Mouse (Mus musculus): ENCODE results near the gene Riok2. TPM values are rescaled to one million over a fixed set of nuclear protein-coding genes. Genes with fewer than 3 reads are reported as not detected.
"Not testable (repeated sequence)": the region's sequence is repeated elsewhere in the genome, so short reads cannot be mapped to it uniquely, and the experiment has no call there.

The Riok2 gene
- total RNA-seq (2021) = 10 to 100 TPM; 18.8 to 20.1 TPM

DNA sequence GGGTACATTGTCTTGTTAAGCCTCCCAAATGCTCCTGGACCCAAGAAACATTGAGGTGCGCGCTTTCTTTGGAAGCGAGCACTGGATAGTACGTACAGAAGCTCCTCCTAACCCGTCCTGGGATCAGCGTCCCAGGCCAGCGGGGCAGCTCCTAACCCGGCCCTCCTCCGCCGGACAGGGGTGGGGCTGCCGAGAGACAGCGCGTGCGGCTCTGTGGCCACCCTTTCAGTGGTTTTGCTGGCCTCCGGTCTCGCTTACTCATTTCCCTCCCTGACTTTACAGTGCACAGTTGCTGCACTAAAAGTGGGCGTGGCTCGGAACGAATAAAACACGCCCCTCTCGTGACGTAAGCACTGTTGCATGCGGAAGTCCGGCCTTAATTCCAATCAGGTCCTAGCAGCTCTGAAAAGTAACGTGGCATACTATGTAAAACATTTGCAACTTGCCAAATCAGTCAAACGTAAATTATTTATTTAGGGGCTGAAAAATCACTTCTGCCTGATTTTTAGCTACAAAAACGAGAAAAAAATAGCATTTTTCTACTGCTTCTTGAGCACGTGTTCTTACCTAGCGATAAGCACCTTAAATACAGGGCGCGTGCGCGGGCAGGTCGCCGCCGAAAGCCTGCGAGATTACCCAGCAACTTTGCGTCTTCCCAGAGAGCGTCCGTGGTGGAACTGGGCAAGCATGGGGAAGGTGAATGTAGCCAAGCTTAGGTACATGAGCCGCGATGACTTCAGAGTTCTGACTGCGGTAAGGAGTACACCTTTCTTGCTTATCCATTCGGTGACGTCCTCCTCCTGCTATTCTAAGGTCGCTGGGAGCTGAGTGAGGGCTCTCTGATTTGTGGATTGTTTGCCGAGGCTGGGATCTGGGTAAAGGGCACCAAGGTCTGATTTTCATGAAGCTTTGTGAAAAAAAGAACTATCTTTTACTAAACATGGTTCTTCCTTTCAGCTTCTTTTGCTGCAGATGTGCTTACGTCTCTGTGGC lies at the start of gene Riok2:
Gene Riok2, plus strand, starts transcription at position 392 of the 993 bp plus-strand sequence.
- peak; percentile 86 for DNase-seq

DNA sequence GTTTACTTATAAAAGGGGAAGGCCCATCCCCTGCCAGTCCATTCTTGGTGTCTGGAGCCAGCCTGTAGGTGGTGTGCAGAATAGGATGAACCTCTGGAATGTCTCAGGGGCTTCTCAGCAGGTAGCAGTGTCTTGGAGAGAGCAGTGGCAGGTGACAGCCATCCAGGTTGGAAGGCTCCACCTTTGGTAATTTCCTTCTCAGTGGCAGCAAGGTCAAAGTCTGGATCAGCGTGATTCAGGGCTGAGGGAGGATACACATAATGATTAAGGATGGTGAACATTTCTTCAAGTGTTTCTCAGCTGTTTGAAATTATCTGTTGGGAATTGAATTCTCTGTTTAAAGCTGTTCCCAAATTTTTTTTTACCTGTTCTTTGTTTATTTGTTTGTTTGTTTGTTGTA lies 48.1 kb upstream of the Riok2 start:
- not testable (repeated sequence) for DNase-seq

GRCm38 (mm10) chr17:17326636-17327035 lies 47.5 kb upstream of the Riok2 start:
- DNase-seq = no peak

DNA sequence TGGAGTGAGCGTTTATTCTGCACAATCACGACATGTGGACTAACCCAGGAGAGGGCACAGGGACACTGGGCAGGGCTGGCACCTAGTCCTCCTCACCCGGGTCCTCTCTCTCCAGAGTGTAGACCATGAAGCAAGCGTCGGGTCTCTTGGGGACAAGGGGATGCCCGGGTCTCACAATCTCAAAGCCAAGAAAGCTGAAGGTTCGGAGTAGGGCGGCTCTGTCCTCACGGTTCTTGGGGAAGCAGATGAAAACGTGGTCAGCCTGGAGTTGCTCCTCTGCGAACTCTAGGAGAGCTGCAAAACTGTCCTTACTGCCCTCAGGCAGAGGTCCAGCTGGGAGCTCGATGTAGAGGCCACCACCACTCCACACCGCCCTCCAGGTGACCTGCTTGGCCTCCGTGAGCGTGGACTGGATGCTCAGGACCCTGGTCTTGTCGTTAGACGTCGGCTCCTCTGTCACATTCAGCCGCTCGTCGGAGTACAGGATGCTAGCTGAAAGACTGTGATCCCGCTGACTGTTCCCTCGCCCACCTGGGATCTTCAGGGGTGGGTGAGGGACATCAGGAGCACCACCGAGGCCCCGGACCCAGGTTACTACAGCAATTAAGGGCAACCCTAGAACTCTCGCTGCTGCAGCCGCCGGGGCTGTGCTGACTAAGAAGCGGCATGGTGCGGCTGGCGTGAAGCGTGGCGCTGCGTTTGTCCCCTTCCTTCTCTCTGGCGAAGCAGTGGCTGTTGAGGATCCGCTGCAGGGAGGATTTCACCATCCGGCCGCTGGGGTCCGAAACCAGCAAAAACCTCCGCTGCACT lies 28.5 kb upstream of the Riok2 start:
- DNase-seq = not testable (repeated sequence)

DNA sequence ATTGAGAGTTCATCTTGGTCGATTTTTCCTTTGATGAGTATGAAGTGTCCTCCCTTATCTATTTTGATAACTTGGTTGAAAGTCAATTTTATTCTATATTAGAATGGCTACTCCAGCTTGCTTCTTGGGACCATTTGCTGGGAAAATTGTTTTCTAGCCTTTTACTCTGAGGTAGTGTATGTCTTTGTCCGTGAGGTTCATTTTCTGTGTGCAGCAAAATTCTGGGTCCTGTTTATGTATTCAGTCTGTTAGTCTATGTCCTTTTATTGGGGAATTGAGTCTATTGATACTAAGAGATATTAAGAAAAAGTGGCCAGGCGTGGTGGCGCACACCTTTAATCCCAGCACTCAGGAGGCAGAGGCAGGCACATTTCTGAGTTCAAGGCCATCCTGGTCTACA lies 27.8 kb upstream of the Riok2 start:
- DNase-seq = not testable (repeated sequence)

- DNase-seq = no peak
Observed at GRCm38 (mm10) chr17:17373550-17373917, 575 bp upstream of the Riok2 start.

DNA sequence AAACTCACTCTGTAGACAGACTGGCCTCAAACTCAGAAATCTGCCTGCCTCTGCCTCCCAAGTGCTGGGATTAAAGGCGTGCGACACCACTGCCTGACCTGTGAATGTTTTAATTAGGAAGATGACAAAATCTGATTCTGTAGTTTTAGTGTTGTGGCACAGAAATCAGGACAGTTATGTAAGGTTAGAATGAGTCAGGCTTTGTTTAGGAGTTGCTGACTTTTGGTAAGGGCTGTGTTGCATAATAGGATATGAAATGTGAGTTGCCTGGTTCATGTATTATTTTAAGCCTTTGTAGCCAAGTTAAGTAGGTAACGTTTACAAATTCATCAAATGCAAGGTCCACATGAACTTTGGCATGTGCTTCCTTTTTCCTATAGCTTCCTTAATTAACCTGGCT lies 1.5 kb downstream of the Riok2 start:
- DNase-seq = no peak

GRCm38 (mm10) chr17:17383703-17384102 lies 9.6 kb downstream of the Riok2 start:
- no peak for DNase-seq

GRCm38 (mm10) chr17:17384502-17384901 lies 10.4 kb downstream of the Riok2 start:
- no peak for DNase-seq

DNA sequence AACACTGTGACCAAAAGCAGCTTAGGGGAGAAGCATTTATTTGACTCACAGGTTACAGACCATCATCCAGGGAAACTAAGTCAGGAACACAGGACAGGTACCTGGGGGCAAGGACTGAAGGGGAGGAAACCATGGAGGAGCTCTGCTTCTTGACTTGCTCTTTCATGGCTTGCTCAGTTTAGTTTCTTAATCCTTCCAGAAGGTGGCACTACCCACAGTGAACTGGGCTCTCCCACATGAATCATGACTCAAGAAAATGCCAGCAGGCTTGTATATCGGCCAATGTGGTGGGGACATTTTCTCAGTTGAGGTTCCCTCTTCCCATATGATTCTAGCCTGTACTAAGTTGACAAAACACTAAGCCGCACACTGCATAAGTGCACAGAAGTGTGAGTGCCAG lies 12.0 kb downstream of the Riok2 start:
- no peak for DNase-seq

GRCm38 (mm10) chr17:17391823-17392222 lies 17.7 kb downstream of the Riok2 start:
- no peak for DNase-seq

GRCm38 (mm10) chr17:17392863-17393262 lies 18.8 kb downstream of the Riok2 start:
- peak in 1 of 2 experiments; percentile 11 for DNase-seq

DNA sequence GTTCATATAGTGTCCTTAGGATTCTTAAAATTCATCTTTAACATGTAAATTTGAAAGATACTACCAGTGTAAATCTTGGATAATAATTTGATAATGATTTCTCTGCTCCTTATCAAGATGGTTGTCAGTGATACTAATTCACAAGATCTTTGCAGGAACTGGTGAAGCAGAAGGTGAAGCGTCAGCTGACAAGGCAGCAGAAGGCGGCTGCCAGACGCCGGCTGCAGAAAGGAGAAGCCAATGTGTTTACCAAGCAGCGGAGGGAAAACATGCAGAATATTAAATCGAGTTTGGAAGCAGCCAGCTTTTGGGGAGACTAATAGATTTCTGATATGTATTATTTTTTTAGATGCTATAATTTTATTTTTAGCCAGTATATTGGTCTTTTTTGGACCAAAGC lies 19.2 kb downstream of the Riok2 start:
- peak; percentile 44 to 46 for DNase-seq

DNA sequence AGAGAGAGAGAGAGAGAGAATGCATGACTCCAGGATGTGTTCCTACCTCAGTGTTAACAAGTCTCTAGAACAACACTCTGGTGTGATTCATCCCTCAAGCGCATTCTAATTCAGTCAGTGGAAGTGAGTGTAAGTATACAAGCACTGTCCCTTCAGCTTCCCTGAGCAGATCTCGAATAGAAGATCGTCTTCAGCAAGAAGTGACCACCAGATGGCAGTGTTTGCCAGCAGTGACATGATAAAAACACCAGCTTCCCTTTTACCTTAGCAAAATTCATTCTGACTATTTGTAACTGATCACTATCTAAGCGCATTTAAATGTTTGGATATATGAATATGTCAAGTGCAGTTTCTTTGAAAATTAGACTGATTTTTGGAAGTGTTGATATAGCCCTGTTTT lies 20.2 kb downstream of the Riok2 start:
- DNase-seq = peak; percentile 65 to 81

GRCm38 (mm10) chr17:17396869-17397268 lies 22.8 kb downstream of the Riok2 start:
- DNase-seq = no peak

GRCm38 (mm10) chr17:17398664-17399063 lies 24.6 kb downstream of the Riok2 start:
- DNase-seq = no peak

GRCm38 (mm10) chr17:17402222-17403004 lies 28.3 kb downstream of the Riok2 start, which contains the start of gene Lix1:
Gene Lix1, plus strand, starts transcription at chr17:17402672.
- DNase-seq = peak; percentile 74 to 78

DNA sequence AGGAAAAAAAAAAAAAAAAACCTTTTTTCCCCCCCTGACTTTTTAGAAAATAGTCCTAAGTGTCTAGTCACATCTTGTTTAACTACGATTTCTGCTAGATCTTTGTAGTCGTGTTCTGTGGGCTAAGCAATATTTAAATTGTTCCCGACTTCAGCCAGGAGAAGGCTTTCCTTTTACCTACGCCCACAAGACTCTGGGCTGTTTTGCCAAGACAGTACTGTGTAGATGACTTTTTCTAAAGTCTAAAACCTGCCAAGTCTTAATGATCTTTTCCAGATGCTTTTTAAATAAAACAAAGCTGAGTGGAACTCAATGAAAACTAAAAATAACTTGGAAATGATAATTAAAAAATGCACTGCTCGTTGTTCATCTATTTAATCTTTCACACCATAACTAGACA lies 28.9 kb downstream of the Riok2 start:
- DNase-seq = no peak

- DNase-seq = no peak
Observed at GRCm38 (mm10) chr17:17403578-17404112, 29.5 kb downstream of the Riok2 start.

DNA sequence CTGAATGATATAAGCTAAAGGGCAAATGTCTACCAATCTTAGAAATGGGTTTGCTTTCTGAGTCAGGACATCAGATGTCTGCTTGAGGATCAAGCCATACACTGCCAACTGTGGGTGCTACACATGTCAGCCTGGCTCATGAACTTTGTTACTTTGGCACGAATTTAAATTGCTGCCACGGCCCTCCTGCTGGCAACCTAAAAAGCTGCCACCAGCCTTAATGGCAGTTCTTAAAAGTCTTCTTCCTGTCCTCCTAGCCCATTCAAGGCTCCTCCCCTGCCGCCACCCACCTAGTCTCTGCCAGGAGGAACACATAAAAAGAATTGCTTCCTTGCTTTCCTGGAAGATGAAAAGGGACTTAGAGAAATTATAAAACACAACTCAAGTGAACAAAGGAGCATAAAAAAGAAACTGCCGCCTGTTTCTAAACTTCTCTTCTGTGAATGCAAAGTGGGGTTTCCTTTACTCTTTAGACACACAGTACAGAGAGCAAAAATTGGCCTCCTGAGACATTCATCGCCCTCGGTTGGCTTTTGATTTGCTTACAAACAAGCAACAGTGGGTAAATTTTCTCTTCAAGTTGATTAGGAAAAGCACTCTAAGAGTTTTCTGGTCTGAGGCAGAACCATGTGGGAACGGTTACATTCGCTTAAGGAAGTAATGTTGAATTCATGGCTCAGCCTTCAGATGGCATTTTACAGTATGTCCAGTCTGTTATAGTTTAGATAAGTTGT lies 30.9 kb downstream of the Riok2 start:
- DNase-seq = peak; percentile 16 to 31

- DNase-seq = no peak
Observed at GRCm38 (mm10) chr17:17405606-17406005, 31.5 kb downstream of the Riok2 start.

Measured in layer of hippocampus, postnatal 36 days (tissue).